Mouse (Mus musculus): ENCODE results near the gene Gm648. TPM values are rescaled to one million over a fixed set of nuclear protein-coding genes. Genes with fewer than 3 reads are reported as not detected.
A peak's percentile ranks its signal among the peaks of the same experiment; 100 is the strongest.
"Not testable (repeated sequence)": the region's sequence is repeated elsewhere in the genome, so short reads cannot be mapped to it uniquely, and the experiment has no call there.

Gm648 gene
- polyA plus RNA-seq (2012; rRNA removed): 0.14 TPM in 1 of 2 replicates, not detected in the other

DNA sequence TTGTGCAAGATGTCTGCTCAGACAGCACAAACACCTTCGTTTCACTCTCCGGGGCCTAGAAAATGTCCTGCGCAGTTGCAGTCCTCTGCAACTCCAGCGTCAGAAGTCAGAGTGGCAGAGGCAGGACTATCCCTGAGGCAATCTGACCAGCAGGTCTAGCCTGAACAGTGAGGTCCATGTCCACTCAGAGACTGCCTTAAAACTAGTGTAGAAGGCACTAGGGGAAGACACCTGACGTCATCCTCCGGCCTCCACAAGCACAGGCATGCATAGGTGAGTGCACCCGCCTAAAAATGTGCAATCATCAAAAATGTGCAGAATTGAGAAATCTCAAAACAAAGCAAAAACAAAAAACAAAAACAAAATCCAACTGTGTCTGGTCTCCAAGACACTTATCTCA lies at the start of gene Gm648:
Gm648 (minus strand) TSS at position 101 of the 400 bp plus-strand sequence.
- DNase-seq (ENCODE audit: low read depth): no peak

DNA sequence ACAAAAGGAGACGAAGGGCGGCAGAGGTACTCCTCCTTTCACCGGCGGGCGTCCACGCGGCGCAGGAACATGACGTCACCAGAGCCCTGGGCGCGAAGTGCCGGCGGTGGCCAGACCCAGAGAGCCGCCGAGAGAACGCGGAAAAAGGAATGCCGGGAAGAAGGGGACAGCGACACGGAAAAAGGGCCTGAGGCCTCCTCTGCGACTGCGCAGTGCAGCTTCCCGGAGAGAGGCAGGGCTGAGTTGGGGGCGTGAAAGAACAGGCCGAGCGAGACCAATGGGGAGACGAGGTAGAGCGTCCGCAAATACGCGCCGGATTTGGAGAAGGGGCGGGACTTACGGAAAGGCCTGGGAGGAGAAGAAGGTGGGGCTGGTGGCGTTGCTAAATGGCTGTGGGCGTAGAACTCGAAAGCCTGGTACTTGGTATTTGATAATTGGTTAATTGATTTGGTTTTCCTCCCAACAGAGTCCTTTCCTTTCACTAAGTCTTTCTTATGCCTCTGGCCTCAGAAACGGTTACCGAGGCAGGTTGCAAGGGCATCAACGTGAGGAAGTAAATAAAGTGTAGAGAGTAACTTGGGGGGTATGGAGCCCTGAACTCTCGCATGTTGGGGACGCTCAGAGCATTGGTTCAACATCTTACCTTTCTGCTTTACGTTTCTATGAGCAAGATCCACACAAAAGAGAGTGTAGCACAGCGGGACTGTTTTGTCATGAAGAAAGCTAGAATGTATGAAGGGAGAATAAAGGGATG lies 48.7 kb upstream of the Gm648 start, which contains the start of gene Mmgt1:
Mmgt1 (minus strand) TSS at position 183 of the 754 bp plus-strand sequence.
- peak; percentile 61 for DNase-seq (ENCODE audit: low read depth)

DNA sequence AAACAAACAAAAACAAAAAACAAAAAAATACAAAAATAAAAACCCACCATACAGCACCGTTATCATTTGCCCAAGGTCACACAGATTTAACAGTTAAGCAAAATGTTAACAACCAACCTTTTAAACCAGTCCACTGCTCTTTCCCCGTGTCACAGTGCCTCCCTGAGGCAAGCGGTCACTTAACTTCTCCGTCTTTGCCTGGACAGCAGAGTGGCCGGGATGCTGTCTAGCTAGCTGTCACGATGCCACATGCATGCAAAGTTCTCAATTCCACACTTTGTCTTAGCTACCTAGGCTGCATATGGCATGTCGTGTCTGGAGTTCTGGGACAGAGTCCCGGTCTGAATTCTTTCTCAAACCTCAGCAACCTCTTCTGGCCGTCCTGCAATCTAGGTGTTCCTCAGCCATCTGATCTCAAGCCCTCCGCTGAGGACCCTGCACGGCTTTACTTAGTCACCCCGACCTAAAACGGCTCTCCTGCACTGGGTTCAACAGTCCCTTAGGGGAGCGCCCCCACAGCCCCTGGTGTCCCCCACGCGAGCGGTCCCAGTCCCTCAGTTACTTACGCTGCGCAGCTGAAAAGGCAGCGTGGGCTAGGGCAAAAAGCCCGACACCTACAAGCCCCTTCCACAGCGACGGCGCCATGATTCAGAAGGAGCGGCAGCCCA lies 47.9 kb upstream of the Gm648 start:
- no peak for DNase-seq (ENCODE audit: low read depth)

DNA sequence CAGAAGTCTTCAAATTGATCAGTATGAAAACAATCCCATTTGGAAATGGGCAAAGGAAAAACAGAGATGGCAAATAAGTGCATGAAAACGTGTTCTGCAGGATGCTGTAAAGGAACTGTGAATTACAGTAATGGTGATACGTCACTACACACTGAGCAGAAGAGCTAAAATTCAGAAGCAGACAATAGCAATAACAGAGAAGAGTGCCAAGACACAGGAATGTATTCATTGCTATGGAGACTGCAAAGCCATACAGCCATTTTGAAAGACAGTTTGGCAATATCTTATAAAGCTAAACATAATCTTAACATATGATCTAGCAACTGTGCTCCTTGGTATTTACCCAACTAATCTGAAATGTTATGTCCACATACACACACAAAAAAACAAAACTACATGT lies 28.8 kb upstream of the Gm648 start:
- DNase-seq (ENCODE audit: low read depth): no peak

DNA sequence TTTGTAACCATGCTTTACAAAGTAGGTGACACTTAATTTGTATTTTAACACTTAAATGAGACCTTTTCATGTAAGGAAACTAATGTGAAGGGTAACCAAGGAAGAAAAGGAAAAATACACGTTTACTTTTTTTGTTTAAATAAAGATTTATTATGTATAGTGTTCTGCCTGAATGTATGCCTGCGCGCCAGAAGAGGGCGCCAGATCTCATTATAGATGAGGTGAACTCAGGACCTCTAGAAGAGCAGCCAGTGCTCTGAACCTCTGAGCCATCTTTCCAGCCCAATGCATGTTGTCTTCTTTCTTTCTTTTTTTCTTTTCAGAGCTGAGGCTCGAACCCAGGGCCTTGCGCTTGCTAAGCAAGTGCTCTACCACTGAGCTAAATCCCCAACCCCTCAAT lies 23.1 kb upstream of the Gm648 start:
- no peak for DNase-seq (ENCODE audit: low read depth)

DNA sequence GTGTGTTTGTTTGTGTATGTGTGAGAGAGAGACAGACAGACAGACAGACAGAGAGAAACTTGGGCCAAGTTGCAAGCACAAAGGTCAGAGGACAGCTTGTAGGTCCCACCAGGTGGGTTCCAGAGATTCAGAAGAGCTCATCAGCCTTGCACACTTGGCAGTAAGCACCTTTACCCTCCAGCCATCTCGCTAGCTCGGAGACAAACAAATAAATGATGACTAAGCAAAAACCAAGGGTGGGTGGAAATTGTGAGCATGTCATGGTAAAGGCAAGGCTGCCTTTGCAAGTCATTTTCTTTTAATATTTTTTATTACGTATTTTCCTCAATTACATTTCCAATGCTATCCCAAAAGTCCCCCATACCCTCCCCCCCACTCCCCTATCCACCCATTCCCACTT lies 4.2 kb upstream of the Gm648 start:
- DNase-seq (ENCODE audit: low read depth): no peak

DNA sequence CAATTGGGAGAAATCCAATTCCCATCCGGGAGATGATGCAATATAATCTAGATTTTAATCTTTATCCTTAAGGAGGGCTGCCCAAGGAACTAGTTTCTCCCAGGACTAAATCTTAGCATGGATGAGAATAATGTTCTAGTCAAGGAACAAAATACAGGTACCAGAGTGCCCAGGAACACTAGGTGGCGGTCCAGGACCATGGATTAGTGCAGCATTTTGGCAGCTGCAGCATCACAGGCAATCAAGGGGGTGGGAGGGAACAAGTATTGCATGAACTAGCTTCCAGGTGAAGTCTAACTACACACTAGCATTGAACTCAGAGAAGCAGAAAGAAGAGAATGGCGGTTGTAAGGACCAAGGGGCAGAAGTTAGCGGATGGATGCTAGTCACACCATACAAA lies 12.2 kb downstream of the Gm648 start:
- DNase-seq (ENCODE audit: low read depth): no peak

DNA sequence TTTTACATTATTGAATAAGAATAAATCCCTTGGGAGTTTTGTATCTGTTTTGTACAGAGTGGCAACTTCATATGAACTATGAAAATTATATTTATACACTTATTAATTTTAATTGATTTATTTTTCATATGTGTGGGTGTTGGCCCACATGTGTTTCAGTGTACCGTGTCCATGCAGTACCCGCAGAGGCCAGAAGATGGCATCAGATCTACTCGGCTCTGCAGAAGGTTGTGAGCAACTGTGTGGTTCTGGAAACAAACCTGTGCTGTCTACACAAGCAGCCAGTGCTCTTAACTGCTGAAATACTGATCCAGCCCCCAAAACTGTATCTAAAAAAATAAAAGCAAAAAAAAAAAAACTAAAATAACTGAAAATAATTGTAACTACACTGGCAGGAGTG lies 18.1 kb downstream of the Gm648 start:
- no peak for DNase-seq (ENCODE audit: low read depth)

DNA sequence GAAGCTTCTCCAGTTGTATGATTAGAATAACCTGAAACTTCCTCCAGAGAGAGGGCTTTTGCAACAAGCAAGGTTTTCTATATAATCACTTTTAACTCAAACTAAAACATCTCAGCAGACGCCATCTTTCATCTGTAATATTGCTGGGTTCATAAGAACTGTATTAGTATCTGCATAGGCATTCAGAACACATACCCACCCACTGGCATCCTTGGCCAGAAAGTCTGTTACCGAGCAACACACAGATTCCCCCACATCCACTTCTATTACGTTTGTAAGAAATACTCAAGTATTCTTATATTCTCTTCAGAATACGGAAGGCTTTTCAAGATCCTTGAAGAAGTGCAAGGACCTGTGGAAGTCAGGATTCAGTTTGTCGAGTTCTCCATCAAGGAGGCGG lies 25.0 kb downstream of the Gm648 start, which contains the start of gene Gm10477:
Gm10477 (plus strand) TSS at position 301 of the 400 bp plus-strand sequence.
- DNase-seq (ENCODE audit: low read depth): not testable (repeated sequence)

DNA sequence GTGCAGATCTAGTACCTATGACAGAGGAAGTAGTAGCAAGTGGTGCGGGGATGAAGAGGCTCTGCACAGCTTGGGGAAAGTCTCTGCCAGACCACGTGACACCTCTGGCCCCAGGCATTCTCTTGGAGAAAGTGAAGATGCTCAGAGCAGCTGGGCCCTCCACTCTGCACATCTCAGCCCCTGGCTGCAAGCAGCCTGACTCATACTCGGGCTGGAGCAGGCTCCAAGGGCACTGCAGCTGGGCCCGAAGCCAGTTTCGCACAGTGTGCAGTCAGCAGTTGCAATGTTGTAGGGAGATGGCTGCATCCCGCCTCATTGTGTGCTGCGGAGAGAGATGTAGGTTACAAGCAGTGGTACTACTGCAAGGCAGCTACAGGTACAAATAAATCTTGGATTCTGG lies 52.2 kb downstream of the Gm648 start:
- no peak for DNase-seq (ENCODE audit: low read depth)

Other genes with a start within 250 kb of the Gm648 start
- 1.1 and 1.2 TPM in 2 replicates for gene Zfp449, start 203.2 kb downstream of the Gm648 start, polyA plus RNA-seq (2012; rRNA removed)
- 4.6 and 7.4 TPM in 2 replicates for gene Smim10l2a, start 175.0 kb downstream of the Gm648 start, polyA plus RNA-seq (2012; rRNA removed)
- gene Gm2174, start 101.6 kb downstream of the Gm648 start, polyA plus RNA-seq (2012; rRNA removed): not detected in 2 replicates
- 21.5 and 26.9 TPM in 2 replicates for gene Ints6l, start 94.7 kb downstream of the Gm648 start, polyA plus RNA-seq (2012; rRNA removed)
- gene Gm10477, start 24.9 kb downstream of the Gm648 start, polyA plus RNA-seq (2012; rRNA removed): not detected in 2 replicates
- gene Mmgt1, start 48.5 kb upstream of the Gm648 start, polyA plus RNA-seq (2012; rRNA removed): 10.9 and 14.9 TPM in 2 replicates
- 49.1 and 58.5 TPM in 2 replicates for gene Slc9a6, start 60.2 kb upstream of the Gm648 start, polyA plus RNA-seq (2012; rRNA removed)
- gene Fhl1, start 182.2 kb upstream of the Gm648 start, polyA plus RNA-seq (2012; rRNA removed): 291 and 448 TPM in 2 replicates